Mouse (Mus musculus): Measurements from ENCODE around the gene Dqx1.

Dqx1 gene

DNA sequence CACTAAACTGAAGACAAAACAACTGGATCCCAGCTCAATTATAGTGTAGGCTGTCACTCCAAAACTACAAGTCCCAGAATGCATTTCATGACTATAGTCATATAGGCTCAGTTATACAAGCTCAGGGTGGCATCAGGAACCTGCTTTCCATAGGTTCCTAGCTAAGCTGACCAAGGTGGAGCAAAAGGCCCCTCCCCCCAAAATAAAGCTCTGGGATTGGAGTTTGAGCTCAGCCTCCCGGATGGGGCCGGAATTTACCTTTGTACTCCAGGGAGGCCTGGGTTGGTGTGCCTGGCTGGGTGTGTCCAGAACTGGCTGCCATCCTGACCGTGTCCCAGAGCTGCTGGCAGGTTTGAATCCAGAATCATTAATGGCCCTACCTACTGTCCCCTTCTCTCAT is at the start of gene Dqx1:
Gene Dqx1 (plus strand): TSS at position 55 of the 400 bp plus-strand sequence.
- in situ Hi-C loops (cut with MboI), result no loop called here

DNA sequence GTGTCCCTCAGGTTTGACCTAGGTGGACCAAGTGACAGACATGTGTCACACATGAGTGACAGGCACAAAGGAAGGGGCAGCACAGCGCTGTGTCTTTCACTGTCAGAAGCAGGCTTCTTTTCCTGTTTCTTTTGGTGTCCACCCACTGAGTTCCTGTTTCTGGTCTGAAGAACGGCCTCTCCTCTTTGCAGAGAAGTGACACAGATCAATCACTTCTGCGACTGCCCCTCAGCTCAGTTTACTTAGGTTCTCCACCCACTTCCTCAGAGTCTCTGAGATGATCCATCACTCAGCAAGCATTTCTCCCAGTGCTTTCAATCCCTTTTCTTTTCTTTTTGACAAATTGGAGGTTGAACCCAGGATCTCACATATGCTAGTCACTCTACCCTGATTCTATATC is 49.0 kb upstream of the Dqx1 start:
- in situ Hi-C loops (cut with MboI), result loop anchor here (10.0 kb wide), 1 partner anchor 66 kb away; the partner anchor contains the start of genes Pcgf1 and Tlx2

DNA sequence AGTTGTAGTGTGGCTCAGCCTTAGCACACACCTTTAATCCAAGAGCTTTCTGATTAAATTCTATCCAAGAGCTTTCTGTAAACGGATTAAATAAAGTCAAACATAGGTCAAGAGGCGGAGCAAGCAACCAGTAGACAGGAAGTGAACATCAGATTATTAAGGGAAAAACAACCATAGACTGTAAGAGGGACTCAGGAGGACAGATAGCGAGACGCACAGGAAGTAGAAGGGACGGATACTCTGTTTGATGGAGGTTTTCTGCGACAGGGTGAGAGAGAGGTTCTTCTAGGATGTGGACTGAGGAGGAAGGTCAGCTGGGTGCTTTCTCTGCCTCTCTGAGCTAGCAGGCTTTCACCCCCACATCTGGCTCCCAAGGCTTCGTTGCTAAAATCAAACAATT is 47.6 kb upstream of the Dqx1 start:
- in situ Hi-C loops (cut with MboI), result no loop called here

DNA sequence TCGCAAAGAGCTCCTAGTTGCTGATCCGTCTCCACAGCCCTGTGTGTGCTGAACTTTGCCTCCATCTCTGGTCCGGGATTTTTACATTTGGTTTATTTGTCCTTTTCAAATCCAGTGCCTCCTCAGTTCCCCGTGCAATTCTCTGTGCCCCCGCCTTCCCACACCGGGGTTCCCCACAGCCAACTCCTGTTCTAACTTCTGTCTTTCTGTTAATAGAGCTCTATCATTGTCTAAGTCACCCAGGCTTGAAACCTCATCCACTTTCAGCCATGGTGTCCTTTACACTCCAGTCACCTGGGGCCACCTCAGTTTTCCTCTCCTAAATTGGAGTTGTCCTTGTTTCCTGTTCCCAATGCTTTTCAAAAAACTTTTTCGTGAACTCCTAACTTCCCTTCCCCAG is 46.4 kb upstream of the Dqx1 start:
- in situ Hi-C loops (cut with MboI), result no loop called here

DNA sequence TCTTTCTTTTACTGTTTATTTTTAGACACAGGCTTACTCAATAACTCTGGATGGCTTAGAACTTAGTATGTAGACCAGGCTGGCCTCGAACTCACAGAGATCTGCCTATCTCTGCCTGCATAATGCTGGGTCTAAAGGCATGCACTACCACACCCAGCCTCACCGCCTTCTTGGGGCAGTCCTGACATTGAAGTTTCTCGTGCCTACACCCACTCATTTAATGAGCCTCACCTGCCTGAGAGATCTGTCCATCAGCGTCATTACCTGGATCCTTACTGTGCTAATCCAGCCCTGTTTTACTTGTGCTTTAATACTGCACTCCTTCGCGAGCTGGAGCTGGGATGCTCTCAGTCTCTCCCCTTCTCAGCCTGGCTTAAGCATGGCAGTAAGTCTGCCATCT is 45.9 kb upstream of the Dqx1 start:
- in situ Hi-C loops (cut with MboI), result no loop called here

DNA sequence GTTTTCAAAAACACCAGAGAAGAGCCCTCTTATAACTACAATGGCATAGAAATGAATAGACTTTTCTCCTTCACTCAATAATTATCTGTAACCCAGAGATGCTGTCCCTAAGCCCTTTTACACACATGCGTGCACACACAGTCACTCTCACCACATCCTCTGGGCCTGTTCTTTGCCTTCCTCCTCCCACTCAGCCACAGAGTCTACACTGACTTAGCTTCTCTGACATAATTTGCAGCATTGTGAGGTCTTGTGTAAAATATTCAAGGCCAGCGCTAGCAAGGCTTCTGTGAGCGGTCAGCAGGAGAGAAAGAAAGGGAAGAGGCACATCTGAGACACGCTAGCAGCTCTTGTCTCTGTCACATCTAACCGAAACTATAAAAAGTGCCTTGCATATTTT is 44.2 kb upstream of the Dqx1 start:
- in situ Hi-C loops (cut with MboI), result no loop called here

DNA sequence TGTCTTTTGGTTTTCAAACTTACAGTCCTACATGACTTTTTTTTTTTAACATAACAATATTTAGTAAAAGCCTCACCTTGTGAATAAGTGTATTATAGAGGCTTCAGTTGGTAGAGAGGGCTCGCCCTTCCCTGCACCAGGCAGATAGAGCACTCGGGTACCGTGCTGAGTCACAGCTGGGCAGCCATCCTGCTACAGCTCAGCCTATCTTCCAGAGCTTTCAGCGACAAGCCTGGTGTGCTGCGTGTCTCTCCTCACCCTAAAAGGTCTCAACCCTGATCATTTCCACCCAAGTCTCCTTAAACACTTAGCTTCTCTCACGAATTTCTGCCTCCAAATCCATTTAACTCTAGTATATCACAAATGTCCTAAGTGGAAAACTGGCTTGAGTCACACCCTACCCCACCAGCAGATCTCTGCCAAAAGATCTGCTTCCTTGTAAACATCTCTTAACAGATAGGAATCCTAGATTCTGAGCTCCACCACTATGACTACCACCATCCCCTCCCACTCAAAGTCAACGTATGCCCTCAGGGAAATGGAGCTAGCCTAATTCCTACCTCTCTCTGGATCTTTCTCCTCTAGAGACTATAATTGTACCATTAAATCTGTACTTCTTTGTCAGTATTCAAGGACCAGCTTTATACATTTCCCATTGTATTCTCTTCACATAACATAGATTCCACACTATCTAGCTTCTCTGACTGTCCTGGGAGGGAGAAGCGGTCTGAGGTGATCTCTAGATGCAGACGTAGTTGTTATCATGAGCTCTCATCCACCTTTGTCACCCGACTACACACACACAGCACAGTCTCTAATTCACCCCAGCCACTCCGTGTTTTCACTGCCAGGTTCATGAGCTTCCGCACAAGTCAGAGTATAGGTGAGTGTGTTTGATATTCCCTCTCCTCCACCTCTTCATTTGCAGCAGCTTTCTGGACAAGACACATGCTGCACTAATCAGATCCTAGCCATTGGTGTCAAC is 42.9 kb upstream of the Dqx1 start:
- in situ Hi-C loops (cut with MboI), result no loop called here

DNA sequence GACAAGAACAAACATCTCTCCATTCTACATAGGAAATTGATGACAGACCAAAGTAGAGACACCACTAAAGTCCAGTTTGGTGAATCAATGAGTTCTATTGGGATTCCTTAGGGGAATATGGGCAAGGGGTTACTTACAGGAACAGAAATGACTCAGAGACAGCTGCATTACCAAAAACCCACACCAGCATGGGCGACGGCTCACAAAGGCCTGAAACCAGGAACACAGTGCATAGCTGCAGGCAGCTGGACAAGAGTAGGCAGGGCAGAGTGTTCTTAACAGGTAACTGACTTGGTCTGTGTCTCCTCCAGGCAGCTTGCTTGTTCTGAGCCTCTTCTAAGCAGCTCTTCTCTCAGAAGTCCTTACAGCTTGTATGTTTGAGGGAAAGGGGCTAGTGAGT is 41.9 kb upstream of the Dqx1 start:
- in situ Hi-C loops (cut with MboI), result no loop called here

DNA sequence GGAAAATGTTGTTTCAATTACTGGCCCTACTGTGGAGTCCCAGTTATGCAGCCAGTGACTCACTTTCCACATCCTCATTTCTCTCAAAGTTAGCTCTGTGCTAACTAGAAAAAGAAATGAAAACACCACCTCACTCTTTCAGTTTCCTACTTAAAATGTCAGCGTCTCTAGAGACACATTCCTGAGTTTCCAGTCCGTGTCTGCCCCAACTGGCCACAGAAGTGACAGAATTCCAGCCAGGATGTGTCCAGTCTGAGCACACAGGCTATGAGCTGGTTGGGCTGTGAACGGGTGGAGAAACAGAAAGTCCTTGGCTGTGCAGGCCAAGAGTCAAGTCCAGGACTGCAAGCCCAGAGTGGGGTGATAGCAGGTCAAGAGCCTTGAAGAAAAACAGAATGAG is 40.5 kb upstream of the Dqx1 start:
- in situ Hi-C loops (cut with MboI), result no loop called here

DNA sequence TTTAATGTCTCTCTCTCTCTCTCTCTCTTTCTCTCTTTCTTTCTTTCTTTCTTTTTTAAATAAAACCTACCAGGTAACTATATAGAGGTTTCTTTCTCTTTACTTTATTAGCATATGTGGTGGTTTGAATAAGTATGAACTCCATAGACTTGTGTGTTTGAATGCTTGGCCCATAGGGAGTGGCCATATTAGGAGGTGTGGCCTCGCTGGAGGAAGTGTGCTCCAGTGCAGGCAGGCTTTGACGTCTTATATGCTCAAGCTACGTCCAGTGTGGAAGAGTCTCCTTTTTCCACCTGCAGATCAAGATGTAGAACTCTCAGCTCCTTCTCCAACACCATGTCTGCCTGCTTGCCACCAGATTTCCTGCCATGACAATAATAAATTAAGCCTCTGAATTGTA is 38.6 kb upstream of the Dqx1 start:
- in situ Hi-C loops (cut with MboI), result no loop called here

DNA sequence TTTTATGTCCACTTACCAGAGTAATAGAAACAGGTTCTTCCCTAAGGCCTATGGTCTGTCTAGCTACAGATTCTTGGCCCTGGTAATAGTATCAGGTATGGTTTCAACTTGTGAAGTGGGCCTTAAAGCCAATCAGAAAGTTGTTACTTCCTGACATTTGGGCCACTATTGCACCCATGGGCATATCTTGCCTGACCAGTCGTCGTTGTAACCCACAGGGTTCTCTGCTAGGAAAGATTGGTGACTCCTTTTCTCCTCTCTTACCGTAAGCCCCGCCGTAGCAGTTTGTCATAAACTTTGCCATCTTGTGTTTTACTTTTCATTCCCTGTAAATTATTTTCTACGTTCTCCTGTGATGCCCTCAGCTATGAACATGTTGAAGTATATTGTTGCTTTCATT is 37.5 kb upstream of the Dqx1 start:
- in situ Hi-C loops (cut with MboI), result no loop called here

DNA sequence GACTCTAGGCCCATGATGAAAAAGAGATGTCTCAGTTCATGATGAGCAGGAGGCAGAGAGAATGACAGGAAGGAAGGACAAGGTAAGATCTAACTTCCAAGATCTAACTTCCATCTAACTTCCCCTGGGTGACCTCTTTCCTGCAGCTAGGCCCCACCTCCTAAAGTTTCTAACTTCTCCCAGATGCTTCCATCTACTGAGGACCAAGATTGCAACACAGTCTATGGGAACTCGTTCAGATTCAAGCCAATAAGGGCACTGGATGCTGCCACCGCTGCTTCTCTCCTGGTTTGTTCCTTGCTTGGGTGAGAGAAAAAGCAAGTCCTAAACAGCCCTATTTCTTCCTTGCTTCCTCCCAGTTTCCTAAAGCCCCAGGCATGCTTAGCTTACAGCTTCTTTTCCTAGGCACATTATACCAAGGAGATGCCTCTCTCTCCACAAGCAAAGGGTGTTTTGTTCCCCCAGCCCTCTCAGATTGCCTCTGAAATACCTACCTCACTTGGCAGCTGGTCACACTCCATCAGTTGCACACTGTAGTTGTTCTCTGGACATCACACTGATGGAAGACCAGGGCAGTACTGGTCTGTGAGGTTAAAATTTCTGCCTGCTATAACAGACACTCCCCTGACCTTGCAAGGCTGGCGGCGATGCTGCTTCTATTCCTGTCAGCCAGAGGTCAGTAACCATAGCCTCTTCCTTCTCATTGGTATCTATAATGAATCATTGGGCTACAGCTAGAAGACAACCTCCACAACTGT is 36.6 kb upstream of the Dqx1 start:
- in situ Hi-C loops (cut with MboI), result no loop called here

DNA sequence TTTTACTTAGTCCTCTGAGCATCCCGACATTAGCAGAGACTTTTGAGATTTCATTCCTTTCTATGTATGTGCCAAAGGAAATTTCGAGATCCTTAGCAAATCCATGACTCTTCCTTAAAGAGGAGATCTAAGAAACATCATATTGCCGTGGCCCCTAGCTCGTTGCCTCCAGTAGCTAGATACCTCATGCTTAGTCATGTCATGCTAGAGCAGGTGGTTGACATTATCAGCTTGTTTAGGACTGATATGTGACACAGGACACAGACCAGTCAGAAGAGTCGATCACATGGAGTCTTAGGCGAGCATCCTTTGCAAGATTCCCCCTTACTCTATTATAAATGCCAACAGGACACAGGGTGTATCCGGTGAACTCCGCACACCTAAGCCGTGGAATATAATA is 34.6 kb upstream of the Dqx1 start:
- in situ Hi-C loops (cut with MboI), result no loop called here

DNA sequence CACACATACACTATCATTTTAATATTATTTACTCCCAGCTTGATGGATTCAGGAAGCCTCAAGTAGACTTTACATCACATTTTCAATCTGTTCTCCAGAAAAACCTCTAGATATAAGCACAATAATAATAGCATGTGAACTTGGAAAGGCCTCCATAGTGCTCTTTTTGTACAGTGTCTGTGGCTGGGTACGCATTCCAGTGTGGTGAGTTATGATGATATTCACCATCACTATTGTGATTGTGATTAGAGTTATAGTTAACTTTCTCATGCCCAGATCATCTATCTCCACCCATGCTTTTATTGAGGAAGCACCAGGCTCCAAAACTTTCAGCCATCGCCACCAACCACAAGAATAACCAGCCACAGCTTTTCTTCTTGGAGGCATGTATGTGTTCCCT is 33.9 kb upstream of the Dqx1 start:
- in situ Hi-C loops (cut with MboI), result no loop called here

DNA sequence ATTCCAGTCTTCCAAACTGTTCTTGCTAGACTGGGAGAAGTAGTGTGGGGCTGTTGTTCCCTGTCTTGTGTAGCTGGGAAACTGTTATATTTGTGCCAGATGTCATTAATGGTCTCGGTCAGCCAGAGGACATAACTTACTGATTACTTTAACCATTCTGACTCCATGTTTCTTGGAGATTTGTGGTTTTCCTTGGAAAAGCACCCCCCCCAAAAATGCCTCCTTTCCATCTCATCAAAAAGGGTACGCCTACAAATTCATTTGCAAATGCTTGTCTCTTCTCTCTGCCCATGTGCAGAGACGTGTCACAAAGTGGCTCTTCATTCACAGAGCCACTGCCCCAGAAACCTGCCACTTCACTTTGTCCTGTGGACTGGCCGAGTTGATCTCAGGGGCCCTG is 33.2 kb upstream of the Dqx1 start:
- in situ Hi-C loops (cut with MboI), result no loop called here

DNA sequence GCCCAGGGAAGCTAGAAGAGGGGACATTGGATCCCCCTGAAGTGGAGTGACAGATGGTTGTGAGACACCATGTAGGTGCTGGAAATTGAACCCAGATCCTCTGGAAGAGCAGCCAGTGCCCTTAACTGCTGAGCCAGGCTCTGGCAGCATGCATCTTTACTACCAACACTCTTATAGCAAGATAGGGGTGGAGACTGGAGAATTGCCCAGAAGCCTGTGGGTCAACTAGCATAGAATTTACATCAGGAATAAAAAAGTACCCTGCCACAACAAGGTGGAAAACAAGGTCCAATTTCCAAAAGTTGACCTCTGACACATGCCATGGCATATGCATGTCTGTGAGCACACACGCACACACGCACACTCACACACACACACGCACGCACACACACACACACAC is 32.4 kb upstream of the Dqx1 start:
- in situ Hi-C loops (cut with MboI), result no loop called here

DNA sequence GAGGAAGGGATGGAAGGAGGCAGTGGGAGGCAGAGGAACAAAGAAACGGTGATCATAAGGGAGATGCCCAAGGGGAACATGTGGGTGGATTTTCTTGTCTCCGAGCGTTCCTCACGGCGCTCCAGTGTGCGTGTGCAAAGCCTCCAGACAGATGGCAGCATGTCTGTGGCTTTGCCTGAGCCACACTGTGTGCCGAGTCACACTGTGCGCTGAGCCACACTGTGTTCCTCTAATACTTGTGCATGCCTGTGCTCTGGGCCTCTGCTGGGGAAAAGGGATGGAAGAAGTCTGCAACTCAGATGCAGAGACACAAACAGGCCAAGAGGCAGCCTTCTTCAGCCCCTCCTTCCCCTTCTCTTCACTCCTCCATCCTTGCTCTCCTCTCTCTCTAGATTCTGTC is 30.4 kb upstream of the Dqx1 start:
- in situ Hi-C loops (cut with MboI), result no loop called here

DNA sequence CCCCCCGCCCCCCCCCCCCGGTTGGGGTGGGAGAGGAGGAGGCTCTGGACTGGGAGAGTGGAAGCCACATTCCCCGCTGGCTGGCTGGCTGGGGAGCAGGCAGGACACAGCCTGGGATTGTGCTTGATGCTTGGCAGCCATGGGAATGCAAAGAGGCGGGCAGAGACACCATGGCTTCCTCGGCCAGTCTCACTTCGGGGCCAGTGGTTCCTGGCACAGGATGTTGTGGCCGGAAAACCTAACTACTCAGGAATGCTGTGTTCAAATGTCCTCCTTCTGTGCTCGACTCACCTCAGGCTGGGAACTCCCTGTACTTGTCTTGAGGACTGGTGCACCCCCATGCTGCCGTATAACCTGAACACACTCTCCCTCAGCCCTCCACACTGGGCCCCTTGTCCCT is 29.9 kb upstream of the Dqx1 start:
- in situ Hi-C loops (cut with MboI), result no loop called here

DNA sequence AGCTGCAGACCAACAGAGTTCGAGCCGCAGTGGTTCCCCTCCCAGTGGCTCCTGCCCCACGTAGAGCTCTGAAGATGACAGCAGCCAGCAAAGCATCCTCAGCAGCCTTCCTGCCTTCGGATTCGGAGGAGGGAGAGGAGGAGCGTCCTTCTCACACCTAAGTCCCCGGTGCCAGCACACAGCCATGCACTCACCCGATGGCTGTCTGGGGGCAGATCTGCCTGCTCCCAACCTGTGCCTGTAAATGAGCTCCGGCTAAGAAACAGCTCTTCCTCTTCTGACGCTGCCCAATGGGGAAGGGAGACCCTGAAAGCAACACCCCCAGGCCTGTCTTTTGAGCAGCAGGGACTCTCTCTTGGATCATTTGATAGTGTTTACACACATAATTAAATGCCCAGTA is 27.9 kb upstream of the Dqx1 start:
- in situ Hi-C loops (cut with MboI), result no loop called here

DNA sequence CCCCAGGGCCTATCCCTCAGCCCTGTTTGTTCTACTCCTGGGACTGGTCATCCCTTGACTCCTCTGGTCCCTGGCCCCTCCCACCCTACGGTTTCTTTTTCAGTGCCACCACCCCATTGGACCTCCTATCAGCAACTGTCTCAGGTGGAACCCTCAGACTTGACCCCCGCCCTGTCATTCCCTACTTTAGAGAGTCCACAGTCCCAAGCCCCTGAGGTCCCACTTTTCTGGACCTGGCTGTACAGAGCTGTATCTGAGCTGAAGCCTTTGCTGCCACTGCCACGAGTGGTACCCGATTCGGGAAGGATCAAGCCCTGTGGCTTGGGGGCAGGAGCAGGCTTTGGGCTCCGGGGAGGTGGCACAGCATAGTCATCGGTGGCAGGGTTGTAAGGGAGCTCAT is 26.5 kb upstream of the Dqx1 start:
- in situ Hi-C loops (cut with MboI), result no loop called here

DNA sequence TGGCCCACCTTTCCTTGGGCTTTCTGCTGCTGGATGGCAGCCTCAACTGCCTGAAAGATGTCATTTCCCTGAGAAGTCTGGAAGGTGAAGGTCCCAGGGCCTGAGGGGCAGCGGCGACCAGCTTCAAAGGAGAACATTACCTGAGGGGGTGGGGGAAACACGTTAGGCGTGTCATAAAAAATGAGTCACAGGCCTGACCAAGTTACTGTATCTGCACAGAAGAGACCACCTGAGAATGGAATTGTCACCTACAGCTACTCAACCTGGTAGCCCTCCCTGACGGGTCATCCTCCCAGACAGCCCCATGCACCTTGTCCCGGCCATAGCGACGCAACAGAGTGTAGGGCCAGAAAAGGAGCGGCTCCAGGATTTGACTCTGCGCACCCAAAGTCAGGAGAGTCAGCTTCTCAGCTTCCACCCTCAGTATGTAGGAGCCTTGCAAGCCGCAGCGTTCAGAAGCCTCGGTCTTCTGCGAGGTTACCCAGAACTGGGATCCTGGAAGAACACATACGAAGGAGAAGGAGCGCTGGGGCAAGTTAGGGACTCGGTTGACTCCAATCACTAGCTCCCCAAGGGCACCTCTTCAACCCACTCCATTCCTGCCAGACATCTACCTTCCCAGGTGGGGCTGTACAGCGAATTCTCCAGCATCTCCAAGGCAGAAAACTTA is 25.6 kb upstream of the Dqx1 start:
- in situ Hi-C loops (cut with MboI), result no loop called here

DNA sequence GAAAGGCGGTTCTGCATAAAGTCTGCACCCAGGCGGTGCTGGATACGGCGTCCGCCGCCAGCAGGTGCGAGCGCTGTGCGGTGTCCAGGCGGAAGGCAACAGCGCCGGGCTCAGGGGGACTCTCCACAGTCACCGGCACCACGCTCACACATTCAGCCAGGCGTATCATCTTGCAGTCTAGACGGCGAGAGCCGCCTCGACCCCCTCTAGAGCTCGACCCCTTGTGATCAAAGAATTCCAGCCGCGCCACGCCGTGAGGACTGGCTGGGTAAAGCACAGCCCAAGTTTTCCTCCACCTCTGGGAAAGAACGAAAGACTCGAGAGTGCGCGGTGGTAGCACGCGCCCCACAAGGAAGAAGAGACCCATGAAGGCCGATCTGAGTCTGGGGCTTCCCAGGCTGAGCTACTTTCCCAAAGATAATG is 24.9 kb upstream of the Dqx1 start:
- in situ Hi-C loops (cut with MboI), result no loop called here
